Mouse (Mus musculus) heart, embryonic 16.5 days (tissue): Measurements from ENCODE around the gene Igf1. TPM values are rescaled to one million over a fixed set of nuclear protein-coding genes. Genes with fewer than 3 reads are reported as not detected.
A peak's percentile ranks its signal among the peaks of the same experiment; 100 is the strongest.

Experiments
- ATAC-seq: fragments of 200-750 bp; cut with Nextera tagmentation; replicated peaks from 2 replicates; pipeline ENCODE4 v1.8.0; 2017; ENCODE audit warnings: moderate number of reproducible peaks; ENCODE audit not compliant: insufficient read depth, low FRiP score; ENCODE audit errors: extremely low read depth
- H3K27ac ChIP-seq: fragments of 300-500 bp; sonication (generic); 2 replicates; pipeline ENCODE4 v1.5.1; 2014; ENCODE audit warnings: mild to moderate bottlenecking, low read length, control low read depth, moderate library complexity
- H3K27me3 ChIP-seq: fragments of 300-500 bp; sonication (generic); 2 replicates; pipeline ENCODE4 v1.6.1; 2014; ENCODE audit warnings: low read length, mixed read lengths; ENCODE audit not compliant: control insufficient read depth, insufficient read depth
- H3K36me3 ChIP-seq: fragments of 300-500 bp; sonication (generic); 2 replicates; pipeline ENCODE4 v1.6.1; 2014; ENCODE audit not compliant: control insufficient read depth, insufficient read depth
- H3K4me1 ChIP-seq: fragments of 300-500 bp; sonication (generic); 2 replicates; pipeline ENCODE4 v1.6.1; 2014; ENCODE audit warnings: low read length, mixed read lengths; ENCODE audit not compliant: control insufficient read depth, insufficient read depth
- H3K4me2 ChIP-seq: fragments of 300-500 bp; sonication (generic); 2 replicates; pipeline ENCODE4 v1.6.1; 2014; ENCODE audit warnings: low read depth, mild to moderate bottlenecking, control low read depth, low read length
- H3K4me3 ChIP-seq: fragments of 300-500 bp; sonication (generic); 2 replicates; pipeline ENCODE4 v1.5.1; 2014; ENCODE audit warnings: mild to moderate bottlenecking, control low read depth, low read length
- H3K9ac ChIP-seq: fragments of 300-500 bp; sonication (generic); 2 replicates; pipeline ENCODE4 v1.6.1; 2014; ENCODE audit warnings: low read length, control low read depth
- H3K9me3 ChIP-seq: fragments of 300-500 bp; sonication (generic); replicated peaks from 2 replicates; pipeline ENCODE4 v1.6.1; 2016; ENCODE audit warnings: low read length; ENCODE audit not compliant: control insufficient read depth
- WGBS: fragments of 180-500 bp; shearing (Covaris S2); extraction: QIAGEN DNeasy Blood & Tissue Kit; methylation state at CpG from one replicate; pipeline ENCODE4 v1.1.7; 2014; 5-methylcytosine and 5-hydroxymethylcytosine counted together
- polyA plus RNA-seq: library from polyadenylated mRNA; unstranded; fragments of >200 nt; fragmentation: Nextera tagmentation; extraction: Ambion mirVana; gene quantifications from 2 replicates; pipeline ENCODE4 v1.2.1, GENCODE M21; 2015

The Igf1 gene
- polyA plus RNA-seq, 1 experiment from 2014 or later: 28.0 TPM

- Histone ChIP-seq H3K9ac (no peak overlapping the region), H3K4me2 (no peak overlapping the region), H3K4me1 (peaks cover 17% of the 10 kb centered on the region), H3K27me3 (no peaks in the 10 kb centered on the region), H3K27ac (no peak overlapping the region; the same call in 1 of the 2 replicates), H3K36me3 (peaks cover 10% of the 10 kb centered on the region), H3K4me3 (no peak overlapping the region), H3K9me3 (peaks cover 3% of the 10 kb centered on the region)
- ATAC-seq: no peak
- 38% methylated on average over 8 of the region's 8 CpGs for WGBS
Measured at GRCm38 (mm10) chr10:87866448-87866847, 8.4 kb downstream of the Igf1 start.

- Histone ChIP-seq H3K27me3 (no peaks in the 10 kb centered on the region), H3K4me2 (no peak overlapping the region), H3K4me1 (peaks cover 24% of the 10 kb centered on the region), H3K36me3 (peaks cover 10% of the 10 kb centered on the region), H3K9ac (no peak overlapping the region), H3K9me3 (no peaks in the 10 kb centered on the region), H3K4me3 (no peak overlapping the region), H3K27ac (no peak overlapping the region)
- ATAC-seq: no peak
- whole genome bisulfite sequencing: 78% methylated on average over 2 of the region's 2 CpGs
Measured at GRCm38 (mm10) chr10:87867217-87867616, 9.2 kb downstream of the Igf1 start.

- H3K4me3 ChIP-seq: no peak overlapping the region
- no peak for ATAC-seq
- H3K36me3 ChIP-seq: peaks cover 10% of the 10 kb centered on the region
- H3K9me3 ChIP-seq: no peaks in the 10 kb centered on the region
- no peak overlapping the region for H3K27ac ChIP-seq
- H3K4me2 ChIP-seq: no peak overlapping the region
- WGBS: 84% methylated on average over 4 of the region's 4 CpGs
- H3K4me1 ChIP-seq: peaks cover 22% of the 10 kb centered on the region
- no peak overlapping the region for H3K9ac ChIP-seq
- H3K27me3 ChIP-seq: no peaks in the 10 kb centered on the region
Measured at GRCm38 (mm10) chr10:87867631-87868030, 9.6 kb downstream of the Igf1 start.

- H3K4me1 ChIP-seq: peaks cover 15% of the 10 kb centered on the region
- H3K9ac ChIP-seq: no peak overlapping the region
- H3K36me3 ChIP-seq: peaks cover 10% of the 10 kb centered on the region
- ATAC-seq: no peak
- no peak overlapping the region for H3K4me2 ChIP-seq
- H3K4me3 ChIP-seq: no peak overlapping the region
- H3K9me3 ChIP-seq: no peaks in the 10 kb centered on the region
- H3K27ac ChIP-seq: no peak overlapping the region
- no peaks in the 10 kb centered on the region for H3K27me3 ChIP-seq
- 84% methylated on average over 9 of the region's 9 CpGs for WGBS
Measured at GRCm38 (mm10) chr10:87868349-87869053, 10.4 kb downstream of the Igf1 start.

- ATAC-seq: no peak
- WGBS: 94% methylated on average over 2 of the region's 2 CpGs
- H3K27ac ChIP-seq: no peak overlapping the region
- H3K9ac ChIP-seq: no peak overlapping the region
- no peaks in the 10 kb centered on the region for H3K27me3 ChIP-seq
- no peak overlapping the region for H3K4me3 ChIP-seq
- H3K9me3 ChIP-seq: no peaks in the 10 kb centered on the region
- H3K36me3 ChIP-seq: peaks cover 10% of the 10 kb centered on the region
- peaks cover 15% of the 10 kb centered on the region for H3K4me1 ChIP-seq
- no peak overlapping the region for H3K4me2 ChIP-seq
Measured at GRCm38 (mm10) chr10:87869151-87869550, 11.1 kb downstream of the Igf1 start.

GRCm38 (mm10) chr10:87869691-87870090, 11.6 kb downstream of the Igf1 start:
- Histone ChIP-seq H3K9ac (no peak overlapping the region), H3K9me3 (no peaks in the 10 kb centered on the region), H3K4me2 (no peak overlapping the region), H3K27ac (no peak overlapping the region), H3K36me3 (peaks cover 10% of the 10 kb centered on the region), H3K27me3 (no peaks in the 10 kb centered on the region), H3K4me3 (no peak overlapping the region), H3K4me1 (peaks cover 15% of the 10 kb centered on the region)
- ATAC-seq: no peak
- WGBS: 83% methylated on average over 1 of the region's 1 CpGs

GRCm38 (mm10) chr10:87871863-87872647, 14.0 kb downstream of the Igf1 start:
- no peaks in the 10 kb centered on the region for H3K9me3 ChIP-seq
- H3K36me3 ChIP-seq: peaks cover 6% of the 10 kb centered on the region
- peak; percentile 67; the same call in 1 of the 2 replicates for ATAC-seq
- no peak overlapping the region for H3K4me3 ChIP-seq
- peak overlapping the region; percentile 83 for H3K27ac ChIP-seq
- H3K27me3 ChIP-seq: no peaks in the 10 kb centered on the region
- peaks cover 7% of the 10 kb centered on the region for H3K4me1 ChIP-seq
- H3K9ac ChIP-seq: no peak overlapping the region
- 22% methylated on average over 8 of the region's 8 CpGs for WGBS
- H3K4me2 ChIP-seq: peak overlapping the region; percentile 11; the same call in 1 of the 2 replicates

GRCm38 (mm10) chr10:87872854-87873253, 14.8 kb downstream of the Igf1 start:
- no peak for ATAC-seq

GRCm38 (mm10) chr10:87873516-87873915, 15.5 kb downstream of the Igf1 start:
- Histone ChIP-seq H3K9ac (no peak overlapping the region), H3K4me3 (no peak overlapping the region), H3K9me3 (no peaks in the 10 kb centered on the region), H3K4me2 (no peak overlapping the region), H3K27ac (no peak overlapping the region), H3K36me3 (peaks cover 3% of the 10 kb centered on the region; the same call in 1 of the 2 replicates), H3K4me1 (peaks cover 7% of the 10 kb centered on the region), H3K27me3 (no peaks in the 10 kb centered on the region)
- ATAC-seq: no peak
- 91% methylated on average over 3 of the region's 3 CpGs for WGBS

More at GRCm38 (mm10) chr10:87872854-87873253, 14.8 kb downstream of the Igf1 start:
- peaks cover 7% of the 10 kb centered on the region for H3K4me1 ChIP-seq
- no peak overlapping the region for H3K4me2 ChIP-seq
- H3K9me3 ChIP-seq: no peaks in the 10 kb centered on the region
- H3K27me3 ChIP-seq: no peaks in the 10 kb centered on the region
- WGBS: 54% methylated on average over 5 of the region's 5 CpGs
- H3K36me3 ChIP-seq: peaks cover 6% of the 10 kb centered on the region; the same call in 1 of the 2 replicates
- peak overlapping the region; percentile 83 for H3K27ac ChIP-seq
- H3K4me3 ChIP-seq: no peak overlapping the region
- H3K9ac ChIP-seq: no peak overlapping the region
